Mouse (Mus musculus) A20 (cell line): Measurements from ENCODE around the gene Gnb1.
A peak's percentile ranks its signal among the peaks of the same experiment; 100 is the strongest.
"Not testable (repeated sequence)": the region's sequence is repeated elsewhere in the genome, so short reads cannot be mapped to it uniquely, and the experiment has no call there.

Source experiments
- DNase-seq: peaks from one replicate; pipeline ENCODE4 v3.0.0-alpha.2; 2011; ENCODE audit warnings: low read depth, low spot score

Gnb1 gene

GRCm38 (mm10) chr4:155549993-155550392, 58.8 kb downstream of the Gnb1 start:
- no peak for DNase-seq

- DNase-seq = peak; percentile 81
Measured at GRCm38 (mm10) chr4:155550446-155550845, 59.3 kb downstream of the Gnb1 start.

- no peak for DNase-seq
Measured at GRCm38 (mm10) chr4:155551073-155551472, 59.9 kb downstream of the Gnb1 start.

GRCm38 (mm10) chr4:155552917-155553532, 61.9 kb downstream of the Gnb1 start:
- DNase-seq = no peak

GRCm38 (mm10) chr4:155554880-155555279, 63.7 kb downstream of the Gnb1 start:
- no peak for DNase-seq

GRCm38 (mm10) chr4:155555464-155555863, 64.3 kb downstream of the Gnb1 start:
- DNase-seq = no peak

- peak; percentile 88 for DNase-seq
Measured at GRCm38 (mm10) chr4:155559454-155559853, 68.3 kb downstream of the Gnb1 start.

GRCm38 (mm10) chr4:155560932-155561331, 69.8 kb downstream of the Gnb1 start:
- no peak for DNase-seq

GRCm38 (mm10) chr4:155561661-155562442, 70.7 kb downstream of the Gnb1 start, which contains the start of gene Nadk:
Gene Nadk, plus strand, starts transcription at chr4:155562378.
- DNase-seq = peak; percentile 62

GRCm38 (mm10) chr4:155562725-155563399, 71.7 kb downstream of the Gnb1 start:
- peak; percentile 49 for DNase-seq

- peak; percentile 98 for DNase-seq
Measured at GRCm38 (mm10) chr4:155563400-155564231, 72.5 kb downstream of the Gnb1 start.

GRCm38 (mm10) chr4:155564315-155565069, 73.3 kb downstream of the Gnb1 start:
- DNase-seq = no peak

- no peak for DNase-seq
Measured at GRCm38 (mm10) chr4:155566555-155566954, 75.4 kb downstream of the Gnb1 start.

- DNase-seq = peak; percentile 67
Measured at GRCm38 (mm10) chr4:155568170-155568569, 77.0 kb downstream of the Gnb1 start.

- no peak for DNase-seq
Measured at GRCm38 (mm10) chr4:155568632-155569370, 77.6 kb downstream of the Gnb1 start.

- no peak for DNase-seq
Measured at GRCm38 (mm10) chr4:155569818-155570217, 78.7 kb downstream of the Gnb1 start.

GRCm38 (mm10) chr4:155570315-155570714, 79.2 kb downstream of the Gnb1 start:
- not testable (repeated sequence) for DNase-seq

GRCm38 (mm10) chr4:155571442-155571841, 80.3 kb downstream of the Gnb1 start:
- no peak for DNase-seq

- DNase-seq = no peak
Measured at GRCm38 (mm10) chr4:155573155-155573554, 82.0 kb downstream of the Gnb1 start.

- DNase-seq = no peak
Measured at GRCm38 (mm10) chr4:155573876-155574275, 82.7 kb downstream of the Gnb1 start.
